Mouse (Mus musculus) limb, embryonic 12.5 days (tissue): ENCODE data around the gene Tmem210. TPM values are rescaled to one million over a fixed set of nuclear protein-coding genes. Genes with fewer than 3 reads are reported as not detected.
"Not testable (repeated sequence)": the region's sequence is repeated elsewhere in the genome, so short reads cannot be mapped to it uniquely, and the experiment has no call there.

ENCODE experiments used
- ATAC-seq: fragments of 200-750 bp; cut with Nextera tagmentation; 2 replicates; pipeline ENCODE4 v1.8.0; 2017; ENCODE audit warnings: low read depth, moderate TSS enrichment; ENCODE audit not compliant: insufficient number of reproducible peaks, insufficient read depth, low FRiP score, low TSS enrichment
- H3K27ac ChIP-seq: fragments of 300-500 bp; sonication (generic); 2 replicates; pipeline ENCODE4 v1.5.1; 2016; ENCODE audit warnings: mild to moderate bottlenecking, moderate library complexity
- H3K27me3 ChIP-seq: fragments of 300-500 bp; sonication (generic); 2 replicates; pipeline ENCODE4 v1.6.1; 2016; ENCODE audit warnings: mild to moderate bottlenecking, moderate library complexity
- H3K36me3 ChIP-seq: fragments of 300-500 bp; sonication (generic); 2 replicates; pipeline ENCODE4 v1.6.1; 2016; ENCODE audit warnings: mild to moderate bottlenecking, moderate library complexity
- H3K4me1 ChIP-seq: fragments of 300-500 bp; sonication (generic); replicated peaks from 2 replicates; pipeline ENCODE4 v1.6.1; 2016
- H3K4me2 ChIP-seq: fragments of 300-500 bp; sonication (generic); 2 replicates; pipeline ENCODE4 v1.6.1; 2016; ENCODE audit warnings: mild to moderate bottlenecking, moderate library complexity
- H3K4me3 ChIP-seq: fragments of 300-500 bp; sonication (generic); replicated peaks from 2 replicates; pipeline ENCODE4 v1.5.1; 2016; ENCODE audit warnings: mild to moderate bottlenecking
- H3K9ac ChIP-seq: fragments of 300-500 bp; sonication (generic); replicated peaks from 2 replicates; pipeline ENCODE4 v1.6.1; 2016; ENCODE audit warnings: mild to moderate bottlenecking, moderate library complexity
- H3K9me3 ChIP-seq: fragments of 300-500 bp; sonication (generic); 2 replicates; pipeline ENCODE4 v1.6.1; 2016; ENCODE audit warnings: mild to moderate bottlenecking, moderate library complexity
- WGBS: fragments of 180-500 bp; shearing (Covaris S2); methylation state at CpG from one replicate; pipeline ENCODE4 v1.1.7; 2016; 5-methylcytosine and 5-hydroxymethylcytosine counted together
- polyA plus RNA-seq: library from polyadenylated mRNA; unstranded; fragments of >200 nt; fragmentation: Nextera tagmentation; extraction: Ambion mirVana; gene quantifications from 2 replicates; pipeline ENCODE4 v1.2.1, GENCODE M21; 2016

The Tmem210 gene
- polyA plus RNA-seq, 1 experiment from 2014 or later, result not detected

DNA sequence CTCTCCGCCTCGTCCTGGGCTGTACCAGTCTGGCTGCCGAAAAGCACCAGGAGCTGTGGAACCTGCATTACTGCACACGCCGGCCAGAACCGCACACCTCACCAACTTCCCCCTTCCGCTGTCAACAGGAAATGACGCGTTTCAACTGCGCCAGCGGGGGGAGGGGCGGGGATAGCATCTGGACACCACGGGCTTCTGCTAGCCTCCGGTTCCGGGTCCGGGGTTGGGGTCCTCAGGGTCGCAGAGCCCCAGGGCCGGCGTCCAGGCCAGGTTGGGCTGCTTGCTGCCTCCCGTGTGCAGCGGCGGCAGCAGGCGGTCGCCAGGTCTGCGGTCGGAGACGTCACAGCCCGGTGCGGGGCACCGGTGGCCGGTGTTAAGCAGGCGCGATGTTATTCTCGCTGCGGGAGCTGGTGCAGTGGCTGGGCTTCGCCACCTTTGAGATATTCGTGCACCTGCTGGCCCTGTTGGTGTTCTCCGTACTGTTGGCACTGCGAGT, 32.6 kb upstream of the Tmem210 start, which contains the start of gene Tmem203:
Gene Tmem203, plus strand, starts transcription at position 156 of the 496 bp plus-strand sequence.
- peak; percentile 57; the same call in 1 of the 2 replicates for ATAC-seq
- under 1% methylated on average over 39 of the region's 39 CpGs for WGBS

GRCm38 (mm10) chr2:25256443-25257109, 31.4 kb upstream of the Tmem210 start:
- H3K27ac ChIP-seq, H3K9me3 ChIP-seq, H3K27me3 ChIP-seq, ATAC-seq: not testable (repeated sequence)
- Histone ChIP-seq H3K36me3 (peaks cover 10% of the 10 kb centered on the region), H3K4me2 (peak overlapping the region; percentile 97), H3K4me1 (peaks cover 15% of the 10 kb centered on the region), H3K9ac (peak overlapping the region; percentile 75; the same call in 1 of the 2 replicates), H3K4me3 (peak overlapping the region; percentile 79)
- 59% methylated on average over 12 of the region's 12 CpGs for WGBS

More for the DNA sequence above, 32.6 kb upstream of the Tmem210 start, which contains the start of gene Tmem203:
- Histone ChIP-seq H3K9me3 (no peaks in the 10 kb centered on the region), H3K4me2 (peak within 1 kb of the TSS; percentile 97), H3K27me3 (no peaks in the 10 kb centered on the region), H3K36me3 (peaks cover 23% of the 10 kb centered on the region), H3K9ac (peak within 1 kb of the TSS; percentile 75), H3K4me3 (peak within 1 kb of the TSS; percentile 79), H3K27ac (peak within 1 kb of the TSS; percentile 64), H3K4me1 (peaks cover 15% of the 10 kb centered on the region)

- 88% methylated on average over 5 of the region's 5 CpGs for WGBS
- H3K27ac ChIP-seq, H3K9me3 ChIP-seq, H3K36me3 ChIP-seq, H3K27me3 ChIP-seq, H3K4me3 ChIP-seq, H3K4me2 ChIP-seq, H3K9ac ChIP-seq, ATAC-seq: not testable (repeated sequence)
- H3K4me1 ChIP-seq, result peaks cover 15% of the 10 kb centered on the region
Observed at GRCm38 (mm10) chr2:25257250-25257649, 30.7 kb upstream of the Tmem210 start.

DNA sequence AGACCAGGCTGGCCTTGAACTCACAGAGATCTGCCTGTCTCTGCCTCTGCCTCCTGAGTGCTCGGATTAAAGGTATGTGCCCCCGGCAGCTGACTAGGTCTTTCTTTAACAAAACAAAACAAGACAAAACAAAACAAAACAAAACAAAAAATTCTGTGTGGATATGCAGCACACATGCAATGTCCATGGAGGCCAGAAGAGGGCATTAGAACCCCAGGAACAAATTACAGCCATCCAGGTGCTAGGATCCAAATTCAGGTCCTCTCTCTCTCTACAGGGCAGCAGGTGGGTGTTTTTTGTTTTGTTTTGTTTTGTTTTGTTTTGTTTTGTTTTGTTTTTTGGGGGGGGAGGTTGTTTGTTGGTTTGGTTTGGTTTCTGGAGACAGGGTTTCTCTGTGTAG, 29.1 kb upstream of the Tmem210 start:
- Histone ChIP-seq H3K4me2 (no peak overlapping the region), H3K36me3 (no peaks in the 10 kb centered on the region), H3K9ac (no peak overlapping the region), H3K9me3 (no peaks in the 10 kb centered on the region), H3K27me3 (peaks cover 12% of the 10 kb centered on the region), H3K27ac (no peak overlapping the region), H3K4me1 (peaks cover 24% of the 10 kb centered on the region), H3K4me3 (no peak overlapping the region)
- 67% methylated on average over 2 of the region's 2 CpGs for WGBS
- no peak for ATAC-seq

- WGBS, result 52% methylated on average over 12 of the region's 12 CpGs
- Histone ChIP-seq H3K4me1 (peaks cover 29% of the 10 kb centered on the region), H3K27ac (no peak overlapping the region), H3K36me3 (no peaks in the 10 kb centered on the region), H3K9ac (0 out of 2 replicates have a peak overlapping the region, but pooled peaks have one; percentile 12), H3K27me3 (peaks cover 27% of the 10 kb centered on the region), H3K4me2 (peak overlapping the region; percentile 98), H3K9me3 (no peaks in the 10 kb centered on the region), H3K4me3 (peak overlapping the region; percentile 63)
- no peak; the same call in none of the 2 replicates for ATAC-seq
Observed at GRCm38 (mm10) chr2:25261870-25262269, 26.1 kb upstream of the Tmem210 start.

DNA sequence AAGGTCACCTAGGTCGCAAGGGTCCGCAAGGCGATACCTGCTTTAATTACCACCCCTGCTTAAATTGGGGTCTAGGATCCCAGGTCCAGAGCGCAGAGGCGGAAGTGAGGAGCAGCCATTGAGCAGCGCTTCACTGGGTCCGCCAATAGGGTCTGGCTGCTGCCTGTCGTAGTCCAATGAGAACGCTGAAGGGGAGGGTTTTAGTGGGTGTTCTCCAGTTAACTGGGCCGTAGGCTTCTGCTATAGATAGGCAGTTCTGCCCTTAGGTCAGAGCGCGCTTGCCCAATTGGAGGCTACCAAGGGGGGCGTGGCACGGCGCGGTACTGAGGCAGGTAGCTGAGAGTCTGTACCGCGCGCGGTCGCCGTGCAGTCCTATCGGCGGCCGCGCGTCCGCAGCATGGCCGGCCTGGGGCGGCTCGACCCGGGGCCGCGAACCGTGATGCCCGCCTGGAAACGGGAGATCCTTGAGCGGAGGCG, 25.6 kb upstream of the Tmem210 start, which contains the start of gene Tprn:
Gene Tprn, plus strand, starts transcription at position 328 of the 477 bp plus-strand sequence.
- H3K4me1 ChIP-seq, result peaks cover 34% of the 10 kb centered on the region
- no peaks in the 10 kb centered on the region for H3K9me3 ChIP-seq
- peak within 1 kb of the TSS; percentile 74 for H3K9ac ChIP-seq
- under 1% methylated on average over 39 of the region's 39 CpGs for WGBS
- H3K4me2 ChIP-seq, result peak within 1 kb of the TSS; percentile 98
- H3K4me3 ChIP-seq, result peak within 1 kb of the TSS; percentile 63
- peaks cover 27% of the 10 kb centered on the region for H3K27me3 ChIP-seq
- no peak within 1 kb of the TSS for H3K27ac ChIP-seq
- 0 out of 2 replicates have a peak, but pooled peaks cover under 1% of the 10 kb centered on the region for H3K36me3 ChIP-seq
- ATAC-seq, result peak; percentile 99

DNA sequence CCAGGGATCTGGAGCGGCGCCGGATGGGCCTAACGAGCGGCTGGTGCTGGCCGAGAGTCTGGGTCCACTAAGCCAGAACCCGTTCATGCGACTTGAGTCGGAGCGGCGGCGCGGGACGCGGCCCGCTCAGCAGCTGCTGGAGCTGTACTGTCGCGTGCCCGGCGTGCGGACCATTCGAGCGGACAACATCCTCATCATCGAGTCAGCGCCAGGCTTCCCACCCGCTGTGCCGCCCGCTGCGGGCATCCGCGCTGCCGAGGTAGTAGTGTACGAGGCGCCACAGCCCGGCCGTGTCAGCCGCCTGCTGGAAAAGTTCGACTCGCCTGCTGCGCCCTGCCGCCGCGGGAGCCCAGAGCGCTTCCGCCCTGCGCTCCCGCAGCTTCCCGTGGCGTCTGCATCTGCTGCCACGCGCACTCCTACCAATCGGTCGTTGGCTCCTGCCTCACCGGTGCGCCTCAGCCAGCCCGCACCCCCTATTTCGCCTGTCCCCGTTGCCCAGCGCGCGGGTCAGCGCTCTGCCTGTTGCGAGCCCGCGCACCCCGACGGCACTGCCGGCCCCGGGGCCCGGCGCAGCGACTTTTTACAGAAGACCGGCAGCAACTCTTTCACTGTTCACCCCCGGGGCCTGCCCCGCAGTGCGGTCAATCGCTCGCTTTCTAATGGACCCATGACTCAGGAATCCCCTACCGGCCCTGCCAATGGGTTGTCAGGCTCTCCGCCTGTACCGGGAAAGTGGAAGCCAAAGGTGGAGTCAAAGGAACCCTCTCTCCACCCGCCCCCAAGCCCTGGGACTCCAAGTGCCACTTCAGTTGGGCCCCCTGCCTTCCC, 24.9 kb upstream of the Tmem210 start:
- H3K9ac ChIP-seq, result peak overlapping the region; percentile 74
- H3K9me3 ChIP-seq, result no peaks in the 10 kb centered on the region
- H3K27ac ChIP-seq, result no peak overlapping the region
- peaks cover 27% of the 10 kb centered on the region for H3K27me3 ChIP-seq
- H3K4me2 ChIP-seq, result peak overlapping the region; percentile 98
- 0 out of 2 replicates have a peak, but pooled peaks cover 4% of the 10 kb centered on the region for H3K36me3 ChIP-seq
- H3K4me1 ChIP-seq, result peaks cover 35% of the 10 kb centered on the region
- WGBS, result under 1% methylated on average over 82 of the region's 82 CpGs
- peak overlapping the region; percentile 63 for H3K4me3 ChIP-seq
- no peak for ATAC-seq

- 21% methylated on average over 12 of the region's 12 CpGs for WGBS
- Histone ChIP-seq H3K4me3 (peak overlapping the region; percentile 63), H3K9me3 (no peaks in the 10 kb centered on the region), H3K4me2 (peak overlapping the region; percentile 98), H3K9ac (peak overlapping the region; percentile 74), H3K27ac (no peak overlapping the region), H3K4me1 (peaks cover 35% of the 10 kb centered on the region), H3K36me3 (peaks cover 9% of the 10 kb centered on the region; the same call in 1 of the 2 replicates), H3K27me3 (peaks cover 27% of the 10 kb centered on the region)
- ATAC-seq, result no peak
Observed at GRCm38 (mm10) chr2:25263623-25264285, 24.2 kb upstream of the Tmem210 start.

- 0 out of 2 replicates have a peak overlapping the region, but pooled peaks have one; percentile 74 for H3K9ac ChIP-seq
Observed at GRCm38 (mm10) chr2:25264286-25264660, 23.7 kb upstream of the Tmem210 start.

GRCm38 (mm10) chr2:25264851-25265250, 23.1 kb upstream of the Tmem210 start:
- H3K27me3 ChIP-seq, result peaks cover 27% of the 10 kb centered on the region
- H3K4me3 ChIP-seq, result no peak overlapping the region
- peaks cover 20% of the 10 kb centered on the region for H3K36me3 ChIP-seq
- no peak overlapping the region for H3K9ac ChIP-seq
- H3K4me2 ChIP-seq, result no peak overlapping the region; the same call in 1 of the 2 replicates
- 81% methylated on average over 3 of the region's 3 CpGs for WGBS
- H3K9me3 ChIP-seq, result no peaks in the 10 kb centered on the region
- H3K4me1 ChIP-seq, result peaks cover 35% of the 10 kb centered on the region
- H3K27ac ChIP-seq, result no peak overlapping the region
- no peak for ATAC-seq

More at GRCm38 (mm10) chr2:25264286-25264660, 23.7 kb upstream of the Tmem210 start:
- no peak for ATAC-seq
- H3K27me3 ChIP-seq, result peaks cover 27% of the 10 kb centered on the region
- H3K4me3 ChIP-seq, result no peak overlapping the region
- H3K4me1 ChIP-seq, result peaks cover 35% of the 10 kb centered on the region
- peak overlapping the region; percentile 98 for H3K4me2 ChIP-seq
- peaks cover 14% of the 10 kb centered on the region for H3K36me3 ChIP-seq
- no peaks in the 10 kb centered on the region for H3K9me3 ChIP-seq
- no peak overlapping the region for H3K27ac ChIP-seq
- 77% methylated on average over 5 of the region's 5 CpGs for WGBS
